30 mouse cellular contexts compared by ENCODE assay signal in genomic region chr1:8287552-8287951, GRCm38 (mm10).
DNase-seq lines count a peak whose midpoint lies in the region; ATAC-seq and TF ChIP-seq lines count a peak whose summit lies in the region.
"Had no signal": no experiment of that assay in that cellular context is flagged by ENCODE, and none has a peak within 500 bp of the region (broad histone marks: within the 10 kb centered on the region; RNA-seq: fewer than 3 reads in every experiment).

No protein-coding gene starts in this region.

- no peaks in the 10 kb centered on the region for H3K79me2 ChIP-seq in MEL (ENCODE audit: control insufficient read depth, insufficient read depth, low read length, poor library complexity)

- no peak for TF ChIP-seq EP300 in MEL (IDR thresholded peaks at IDR 0.05; ENCODE audit: low read depth in 1 of 2, low read length in 2 of 2)

- intact Hi-C loops in heart, postnatal 10 days (cut with DNase I): no loop called here
- intact Hi-C loops in heart, postnatal 36 days (cut with DNase I): no loop called here

- no peak for ATAC-seq in midbrain, postnatal 0 days (ENCODE audit: low FRiP score)
- no peak for ATAC-seq in midbrain, embryonic 13.5 days
- ATAC-seq: forebrain, postnatal 0 days had no signal

- H3K9ac ChIP-seq in midbrain, postnatal 0 days (replicated peaks; ENCODE audit: low read length, poor library complexity, severe bottlenecking): no peak overlapping the region
- H3K9ac ChIP-seq in midbrain, embryonic 13.5 days (replicated peaks): no peak overlapping the region
- H3K9ac ChIP-seq in MEL (ENCODE audit: control insufficient read depth, low read depth, low read length, poor library complexity, severe bottlenecking): no peak overlapping the region
- H3K9ac ChIP-seq: embryonic facial prominence, embryonic 15.5 days; forebrain, embryonic 12.5 days; forebrain, postnatal 0 days; heart, embryonic 13.5 days; limb, embryonic 13.5 days; lung, embryonic 15.5 days; midbrain, embryonic 12.5 days; neural tube, embryonic 15.5 days had no signal

- no peaks in the 10 kb centered on the region for H3K9me3 ChIP-seq in midbrain, postnatal 0 days (ENCODE audit: low read length)
- no peaks in the 10 kb centered on the region for H3K9me3 ChIP-seq in midbrain, embryonic 13.5 days
- no peaks in the 10 kb centered on the region for H3K9me3 ChIP-seq in MEL (replicated peaks; ENCODE audit: insufficient read depth, low read length)
- H3K9me3 ChIP-seq: embryonic facial prominence, embryonic 10.5 days; embryonic facial prominence, embryonic 15.5 days; forebrain, embryonic 12.5 days; G1E; limb, embryonic 13.5 days; lung, embryonic 15.5 days; midbrain, embryonic 12.5 days; neural tube, embryonic 15.5 days had no signal

- no peaks in the 10 kb centered on the region for H3K36me3 ChIP-seq in midbrain, postnatal 0 days (ENCODE audit: insufficient read depth, low read length)
- H3K36me3 ChIP-seq in midbrain, embryonic 13.5 days: no peaks in the 10 kb centered on the region
- peaks cover 0 to 5% of the 10 kb centered on the region in 2 experiments; a peak in 2 of 4 replicates for H3K36me3 ChIP-seq in MEL (ENCODE audit: control insufficient read depth in 1 of 2, insufficient read depth in 2 of 2, low read length in 2 of 2)
- H3K36me3 ChIP-seq: embryonic facial prominence, embryonic 10.5 days; embryonic facial prominence, embryonic 15.5 days; forebrain, embryonic 12.5 days; G1E; heart, embryonic 13.5 days; limb, embryonic 13.5 days; lung, embryonic 15.5 days; midbrain, embryonic 12.5 days; neural tube, embryonic 15.5 days had no signal

- WGBS in midbrain, postnatal 0 days: 32% methylated on average over 1 of the region's 1 CpGs
- WGBS in midbrain, embryonic 13.5 days: 37% methylated on average over 1 of the region's 1 CpGs

- no peaks in the 10 kb centered on the region for H3K4me1 ChIP-seq in midbrain, postnatal 0 days (ENCODE audit: insufficient read depth, low read length)
- H3K4me1 ChIP-seq in midbrain, embryonic 13.5 days (replicated peaks): no peaks in the 10 kb centered on the region
- H3K4me1 ChIP-seq in MEL (ENCODE audit: control insufficient read depth in 1 of 2, insufficient read depth in 2 of 2, low read length in 2 of 2): peaks cover 0 to 5% of the 10 kb centered on the region in 2 experiments; a peak in 2 of 4 replicates
- H3K4me1 ChIP-seq: embryonic facial prominence, embryonic 10.5 days; embryonic facial prominence, embryonic 15.5 days; forebrain, embryonic 12.5 days; heart, embryonic 13.5 days; limb, embryonic 13.5 days; lung, embryonic 15.5 days; midbrain, embryonic 12.5 days; neural tube, embryonic 15.5 days had no signal

- no peak overlapping the region for H3K27ac ChIP-seq in midbrain, postnatal 0 days (ENCODE audit: low read depth, low read length)
- H3K27ac ChIP-seq in midbrain, embryonic 13.5 days: no peak overlapping the region
- H3K27ac ChIP-seq in MEL (ENCODE audit: control insufficient read depth, low read depth, low read length): no peak overlapping the region
- H3K27ac ChIP-seq: embryonic facial prominence, embryonic 10.5 days; embryonic facial prominence, embryonic 15.5 days; forebrain, embryonic 12.5 days; heart, embryonic 13.5 days; limb, embryonic 13.5 days; lung, embryonic 15.5 days; midbrain, embryonic 12.5 days; neural tube, embryonic 15.5 days had no signal

- TF ChIP-seq CTCF in midbrain, postnatal 0 days (IDR thresholded peaks at IDR 0.05): peak; percentile 29
- TF ChIP-seq CTCF in MEL (IDR thresholded peaks at IDR 0.05 in 2 of 3, conservative IDR thresholded peaks at IDR 0.05 in 1 of 3; ENCODE audit: control insufficient read depth in 1 of 3, insufficient read depth in 1 of 3, low read depth in 2 of 3, low read length in 3 of 3, poor library complexity in 1 of 3, severe bottlenecking in 1 of 3): peak in 2 of 3 experiments; percentile 23 to 40; a peak in 3 of 6 replicates

- no peak for TF ChIP-seq POLR2A in MEL (IDR thresholded peaks at IDR 0.05; ENCODE audit: control insufficient read depth in 1 of 2, insufficient read depth in 1 of 2, low read depth in 1 of 2, low read length in 2 of 2, poor library complexity in 1 of 2)

- H3K4me2 ChIP-seq in midbrain, postnatal 0 days (ENCODE audit: low read depth, low read length, poor library complexity, severe bottlenecking): no peak overlapping the region
- H3K4me2 ChIP-seq in midbrain, embryonic 13.5 days (replicated peaks): no peak overlapping the region
- H3K4me2 ChIP-seq: embryonic facial prominence, embryonic 15.5 days; forebrain, embryonic 12.5 days; heart, embryonic 13.5 days; limb, embryonic 13.5 days; liver, embryonic 11.5 days; lung, embryonic 15.5 days; midbrain, embryonic 12.5 days; neural tube, embryonic 15.5 days had no signal

- peak; percentile 24 for TF ChIP-seq RAD21 in MEL (IDR thresholded peaks at IDR 0.05; ENCODE audit: low read depth, low read length)

- no peaks in the 10 kb centered on the region for H3K27me3 ChIP-seq in midbrain, postnatal 0 days (ENCODE audit: insufficient read depth, low read length)
- no peaks in the 10 kb centered on the region for H3K27me3 ChIP-seq in midbrain, embryonic 13.5 days
- no peaks in the 10 kb centered on the region for H3K27me3 ChIP-seq in MEL (ENCODE audit: control insufficient read depth in 1 of 2, insufficient read depth in 2 of 2, low read length in 2 of 2)
- H3K27me3 ChIP-seq: CH12.LX; embryonic facial prominence, embryonic 15.5 days; forebrain, embryonic 12.5 days; heart, embryonic 13.5 days; limb, embryonic 13.5 days; lung, embryonic 15.5 days; midbrain, embryonic 12.5 days; neural tube, embryonic 15.5 days had no signal

- no peak overlapping the region for H3K4me3 ChIP-seq in midbrain, postnatal 0 days (ENCODE audit: low read depth, low read length)
- no peak overlapping the region for H3K4me3 ChIP-seq in midbrain, embryonic 13.5 days (replicated peaks)
- no peak overlapping the region for H3K4me3 ChIP-seq in MEL (ENCODE audit: control insufficient read depth in 1 of 2, insufficient read depth in 1 of 2, low read depth in 2 of 2, low read length in 2 of 2)
- H3K4me3 ChIP-seq: embryonic facial prominence, embryonic 10.5 days; embryonic facial prominence, embryonic 15.5 days; forebrain, embryonic 12.5 days; heart, embryonic 13.5 days; limb, embryonic 13.5 days; lung, embryonic 15.5 days; midbrain, embryonic 12.5 days; neural tube, embryonic 15.5 days had no signal

- DNase-seq in kidney, adult 9 months: peak; percentile 3
- DNase-seq in kidney, adult 11 months: no peak
- DNase-seq in midbrain, postnatal 0 days (ENCODE audit: low spot score): no peak
- DNase-seq in MEL (ENCODE audit: low read depth, low spot score): peak; percentile 23
- DNase-seq in heart, postnatal 10 days: no peak
- no peak for DNase-seq in heart, postnatal 36 days
- DNase-seq: adrenal gland, postnatal 25 days; cerebellum, adult 18-20 months; cerebellum, postnatal 10 days; forebrain, postnatal 0 days; gastrocnemius, postnatal 10 days; heart, postnatal 14 days; kidney, adult 18-20 months; kidney, postnatal 10 days; layer of hippocampus, adult 9-11 months; lung, postnatal 36 days; right cerebral cortex, postnatal 4 days; thymus, postnatal 4 days had no signal

TF ChIP-seq in MEL, 35 proteins besides CTCF, POLR2A, EP300 and RAD21:
- TF ChIP-seq SMC3 (IDR thresholded peaks at IDR 0.05; ENCODE audit: low read depth, low read length): peak; percentile 53
- TF ChIP-seq E2F4 (IDR thresholded peaks at IDR 0.05; ENCODE audit: borderline replicate concordance, low read depth, low read length): no peak

Comparison
In these comparisons a context has a peak if more than half of its experiments do, and no peak if none do; other contexts are left out.
1. DNase-seq: peak in kidney, adult 9 months (single experiment) and MEL (single experiment); none in kidney, adult 11 months (single experiment), midbrain, postnatal 0 days (single experiment), heart, postnatal 10 days (0 of 2) and heart, postnatal 36 days (0 of 2).